Mouse (Mus musculus) CD4-positive naive resting alpha-beta T cell, adult 57 days (primary cell): ENCODE data around the gene Trim33. TPM values are rescaled to one million over a fixed set of nuclear protein-coding genes. Genes with fewer than 3 reads are reported as not detected.

ENCODE experiments used
- total RNA-seq: library from RNA; stranded (reverse); gene quantifications from one replicate; pipeline ENCODE4 v1.2.4, GENCODE M21; 2023

Trim33 gene
- 76.9 TPM for total RNA-seq

DNA sequence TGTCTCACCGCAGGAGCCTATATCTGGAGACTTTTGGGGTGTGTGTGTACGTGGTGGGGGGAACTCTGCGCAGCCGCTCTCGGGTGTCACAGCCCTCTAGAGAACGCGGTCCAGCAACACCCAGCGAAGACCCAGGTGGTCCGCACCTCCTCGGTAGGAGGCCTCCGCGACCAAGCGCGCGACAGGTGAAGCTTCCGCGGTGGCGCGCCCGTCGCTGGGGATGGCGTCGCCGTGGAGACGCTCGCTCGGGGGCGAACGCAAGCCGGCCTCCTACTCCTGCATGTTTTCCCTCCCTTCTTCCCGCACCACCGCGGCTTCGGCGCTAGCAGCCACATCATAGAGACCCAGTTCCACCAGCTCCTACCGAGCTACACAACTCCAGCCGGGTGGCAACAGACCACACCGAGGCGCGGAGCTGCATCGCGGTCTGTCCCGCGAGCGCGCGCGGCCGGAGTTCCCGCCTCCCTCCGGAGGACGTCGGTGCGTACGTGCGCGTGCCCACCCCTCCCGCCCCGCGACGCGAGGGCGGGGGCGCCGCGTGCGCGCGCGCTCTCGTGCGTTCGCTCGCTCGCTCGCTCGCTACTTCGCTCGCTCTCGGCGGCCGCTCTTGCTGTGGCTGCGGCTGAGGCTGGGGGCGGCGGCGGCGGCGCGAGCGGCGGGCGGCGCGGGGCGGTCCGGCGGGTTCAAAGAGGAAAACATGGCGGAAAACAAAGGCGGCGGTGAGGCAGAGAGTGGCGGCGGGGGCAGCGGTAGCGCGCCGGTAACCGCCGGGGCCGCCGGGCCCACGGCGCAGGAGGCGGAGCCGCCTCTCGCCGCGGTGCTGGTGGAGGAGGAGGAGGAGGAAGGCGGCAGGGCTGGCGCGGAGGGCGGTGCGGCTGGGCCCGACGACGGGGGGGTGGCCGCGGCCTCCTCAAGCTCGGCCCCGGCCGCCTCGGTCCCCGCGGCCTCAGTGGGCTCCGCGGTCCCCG, at the start of gene Trim33:
Gene Trim33, plus strand, starts transcription at position 112 of the 968 bp plus-strand sequence.

Other genes starting within 250 kb of the Trim33 start
- 112 TPM for gene Nras, start 221.0 kb upstream of the Trim33 start, total RNA-seq
- gene Ampd1, start 205.3 kb upstream of the Trim33 start, total RNA-seq: 15.8 TPM
- gene Dennd2c, start 176.7 kb upstream of the Trim33 start, total RNA-seq: 3.1 TPM
- gene Bcas2, start 107.6 kb upstream of the Trim33 start, total RNA-seq: 111 TPM